Mouse (Mus musculus): ENCODE data around the gene Pml. TPM values are rescaled to one million over a fixed set of nuclear protein-coding genes. Genes with fewer than 3 reads are reported as not detected.

Pml gene
- 14.0 and 19.8 TPM in 2 replicates for polyA plus RNA-seq (2012; rRNA removed)

DNA sequence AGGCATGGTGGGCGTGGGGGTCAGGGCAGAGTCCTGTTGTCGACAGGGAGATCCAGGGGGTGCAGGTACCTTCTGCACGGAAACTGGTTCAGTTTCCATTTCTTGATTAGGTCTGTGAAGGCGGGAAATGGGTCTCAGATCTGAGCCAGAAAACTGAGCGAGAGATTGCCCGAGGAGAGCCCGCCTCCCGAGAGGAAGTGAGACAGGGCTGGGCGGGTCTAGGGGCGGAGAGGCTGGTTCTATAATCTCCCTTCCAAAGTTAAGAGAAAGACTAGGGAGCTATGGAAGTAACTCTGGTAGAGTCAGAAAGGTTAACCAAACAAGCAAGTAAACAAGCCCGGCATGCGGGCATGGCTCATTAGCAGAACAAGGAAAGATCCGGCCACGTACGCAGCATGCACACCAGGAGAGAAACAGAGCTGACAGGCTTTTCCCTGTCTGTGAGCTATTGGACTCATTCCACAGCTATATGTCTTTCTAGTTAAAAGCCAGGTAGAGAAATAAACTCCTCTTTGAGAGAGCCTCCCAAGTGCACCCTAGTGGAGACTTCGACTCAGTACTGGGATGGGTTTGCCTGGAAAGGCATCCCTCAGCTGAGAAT is at the start of gene Pml:
Gene Pml (minus strand): TSS at position 195 of the 601 bp plus-strand sequence.

GRCm38 (mm10) chr9:58253033-58253804 is 3.6 kb upstream of the Pml start, which contains the start of gene Stoml1:
Stoml1 (plus strand) TSS chr9:58253164.

GRCm38 (mm10) chr9:58203516-58204447 is 45.8 kb downstream of the Pml start, which contains the start of the genes Islr and Islr2:
Islr (minus strand) TSS chr9:58204306.
Islr2 (minus strand) TSS chr9:58204319.

Other genes with a start within 250 kb of the Pml start
- 0.21 and 0.23 TPM in 2 replicates for gene Cyp11a1, start 243.4 kb downstream of the Pml start, polyA plus RNA-seq (2012; rRNA removed)
- 0.03 and 0.05 TPM in 2 replicates for gene Stra6, start 186.0 kb downstream of the Pml start, polyA plus RNA-seq (2012; rRNA removed)
- gene Ccdc33, start 131.0 kb downstream of the Pml start, polyA plus RNA-seq (2012; rRNA removed), result not detected in 2 replicates
- 2.4 and 5.0 TPM in 2 replicates for gene Islr, start 45.5 kb downstream of the Pml start, polyA plus RNA-seq (2012; rRNA removed)
- 0.05 and 0.16 TPM in 2 replicates for gene Islr2, start 45.5 kb downstream of the Pml start, polyA plus RNA-seq (2012; rRNA removed)
- 3.2 and 3.8 TPM in 2 replicates for gene Stoml1, start 3.4 kb upstream of the Pml start, polyA plus RNA-seq (2012; rRNA removed)
- 0.82 and 1.7 TPM in 2 replicates for gene Loxl1, start 63.4 kb upstream of the Pml start, polyA plus RNA-seq (2012; rRNA removed)
- not detected in 2 replicates for gene Tbc1d21, start 120.7 kb upstream of the Pml start, polyA plus RNA-seq (2012; rRNA removed)
- 0.05 and 0.16 TPM in 2 replicates for gene Insyn1, start 238.8 kb upstream of the Pml start, polyA plus RNA-seq (2012; rRNA removed)

All from liver, embryonic 14 days (tissue).